Mouse (Mus musculus) liver, embryonic 11.5 days (tissue): ENCODE measurements around the gene Il1b. TPM values are rescaled to one million over a fixed set of nuclear protein-coding genes. Genes with fewer than 3 reads are reported as not detected.

Experiments used
- ATAC-seq: fragments of 200-750 bp; cut with Nextera tagmentation; replicated peaks from 2 replicates; pipeline ENCODE4 v1.8.0; 2017; ENCODE audit warnings: moderate number of reproducible peaks, mild to moderate bottlenecking, moderate TSS enrichment, moderate library complexity; ENCODE audit not compliant: low FRiP score
- DNase-seq: peaks from one replicate; pipeline ENCODE4 v3.0.0-alpha.2; 2017; ENCODE audit warnings: low spot score
- H3K27ac ChIP-seq: fragments of 300-500 bp; sonication (generic); 2 replicates; pipeline ENCODE4 v1.5.1; 2014; ENCODE audit warnings: mild to moderate bottlenecking, low read depth, low read length, control low read depth
- H3K27me3 ChIP-seq: fragments of 300-500 bp; sonication (generic); replicated peaks from 2 replicates; pipeline ENCODE4 v1.6.1; 2014; ENCODE audit warnings: low read length, mixed read lengths; ENCODE audit not compliant: control insufficient read depth, insufficient read depth
- H3K36me3 ChIP-seq: fragments of 300-500 bp; sonication (generic); 2 replicates; pipeline ENCODE4 v1.6.1; 2014; ENCODE audit warnings: mild to moderate bottlenecking, low read length, moderate library complexity, mixed read lengths; ENCODE audit not compliant: control insufficient read depth, insufficient read depth
- H3K4me1 ChIP-seq: fragments of 300-500 bp; sonication (generic); replicated peaks from 2 replicates; pipeline ENCODE4 v1.6.1; 2014; ENCODE audit warnings: low read length, mixed read lengths; ENCODE audit not compliant: control insufficient read depth, insufficient read depth
- H3K4me2 ChIP-seq: fragments of 300-500 bp; sonication (generic); 2 replicates; pipeline ENCODE4 v1.6.1; 2014; ENCODE audit warnings: mild to moderate bottlenecking, control low read depth, moderate library complexity
- H3K4me3 ChIP-seq: fragments of 300-500 bp; sonication (generic); 2 replicates; pipeline ENCODE4 v1.5.1; 2014; ENCODE audit warnings: low read depth, low read length, control low read depth
- H3K9ac ChIP-seq: fragments of 300-500 bp; sonication (generic); 2 replicates; pipeline ENCODE4 v1.6.1; 2014; ENCODE audit warnings: low read depth, low read length, control low read depth
- H3K9me3 ChIP-seq: fragments of 300-500 bp; sonication (generic); 2 replicates; pipeline ENCODE4 v1.6.1; 2016; ENCODE audit warnings: low read length, inconsistent platforms, mixed read lengths; ENCODE audit not compliant: control insufficient read depth
- WGBS: fragments of 180-500 bp; shearing (Covaris S2); extraction: QIAGEN DNeasy Blood & Tissue Kit; methylation state at CpG from one replicate; pipeline ENCODE4 v1.1.7; 2014; 5-methylcytosine and 5-hydroxymethylcytosine counted together
- polyA plus RNA-seq: library from polyadenylated mRNA; unstranded; fragments of >200 nt; fragmentation: Nextera tagmentation; extraction: Ambion mirVana; gene quantifications from 2 replicates; pipeline ENCODE4 v1.2.1, GENCODE M21; 2014

Il1b gene
- polyA plus RNA-seq, 1 experiment from 2014 or later: 0.25 TPM

DNA sequence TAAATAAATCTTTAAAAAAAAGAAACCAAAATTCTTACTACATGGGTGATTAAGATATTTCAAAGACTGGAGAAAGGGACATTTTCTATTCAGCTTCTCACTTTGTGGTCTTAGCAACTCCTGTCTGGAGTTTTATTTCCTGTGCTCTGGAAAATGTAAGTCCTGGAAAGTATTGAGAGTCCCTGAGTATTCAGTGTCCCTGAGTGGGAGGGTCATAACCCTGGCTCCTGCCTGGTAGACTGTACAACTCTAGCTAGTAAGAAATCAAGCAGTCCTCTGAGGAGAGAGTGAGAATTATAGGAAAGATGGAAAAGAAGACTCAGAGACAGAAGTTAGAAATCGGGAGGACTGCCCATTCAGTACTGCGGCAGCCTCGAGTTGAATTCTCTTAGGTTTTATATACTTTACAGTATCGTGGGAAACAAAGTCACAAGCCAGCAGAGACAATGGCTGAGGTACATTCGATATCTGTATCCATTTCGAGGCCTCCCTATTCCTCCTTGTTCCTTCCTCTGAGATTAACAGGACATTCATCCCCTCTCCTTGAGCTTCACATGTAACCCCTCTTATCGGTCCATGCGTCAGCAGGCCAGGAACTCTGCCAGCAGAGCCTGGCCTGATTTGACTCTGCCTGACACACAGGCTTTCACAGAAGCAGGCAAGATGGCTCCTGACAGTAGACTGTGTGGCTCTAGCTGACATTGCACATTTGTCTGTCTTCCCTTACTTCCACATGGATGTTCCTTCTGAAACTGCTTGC is 12.8 kb upstream of the Il1b start:
- no peak overlapping the region for H3K9ac ChIP-seq
- H3K9me3 ChIP-seq: no peaks in the 10 kb centered on the region
- no peak overlapping the region for H3K4me2 ChIP-seq
- no peak overlapping the region for H3K4me3 ChIP-seq
- H3K36me3 ChIP-seq: no peaks in the 10 kb centered on the region
- H3K4me1 ChIP-seq: no peaks in the 10 kb centered on the region
- DNase-seq (no peak), ATAC-seq (no peak)
- 79% methylated on average over 8 of the region's 8 CpGs for WGBS
- no peaks in the 10 kb centered on the region for H3K27me3 ChIP-seq
- no peak overlapping the region for H3K27ac ChIP-seq

DNA sequence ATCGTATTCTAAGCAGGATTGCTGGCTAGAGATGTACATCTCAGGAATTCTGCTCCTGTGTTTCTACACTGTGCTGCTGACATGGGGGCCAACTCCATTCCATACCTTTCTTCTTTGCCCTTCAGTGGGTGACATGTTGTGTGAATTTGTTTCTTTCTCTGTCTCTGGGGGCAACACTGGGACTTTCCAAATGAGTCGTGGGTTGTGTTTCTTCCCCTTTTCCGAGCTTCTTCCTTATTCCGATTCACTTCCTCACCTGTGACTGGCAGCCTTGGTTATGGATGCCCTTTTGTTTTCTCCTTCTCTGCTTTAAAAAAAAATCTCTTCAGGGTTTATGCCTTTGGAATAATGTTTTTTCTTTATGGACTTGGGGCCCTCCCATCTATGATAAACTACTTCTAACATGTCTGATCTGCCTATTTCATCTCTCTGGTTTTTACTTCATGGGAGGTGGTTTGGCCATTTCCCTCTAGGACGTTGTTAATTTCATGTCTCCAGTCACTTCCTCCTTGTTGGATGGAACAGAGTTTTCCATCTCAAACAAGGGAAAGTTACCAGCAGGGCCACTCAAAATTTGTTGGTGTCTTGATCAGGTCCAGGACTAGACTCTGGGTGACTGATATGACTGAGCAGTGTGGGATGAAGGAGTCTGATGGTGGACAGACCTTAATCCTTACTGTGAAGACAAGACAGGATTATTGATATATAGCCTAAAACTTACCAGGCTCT is 10.0 kb upstream of the Il1b start:
- 64% methylated on average over 5 of the region's 5 CpGs for WGBS
- no peak for ATAC-seq
- H3K27ac ChIP-seq: no peak overlapping the region

DNA sequence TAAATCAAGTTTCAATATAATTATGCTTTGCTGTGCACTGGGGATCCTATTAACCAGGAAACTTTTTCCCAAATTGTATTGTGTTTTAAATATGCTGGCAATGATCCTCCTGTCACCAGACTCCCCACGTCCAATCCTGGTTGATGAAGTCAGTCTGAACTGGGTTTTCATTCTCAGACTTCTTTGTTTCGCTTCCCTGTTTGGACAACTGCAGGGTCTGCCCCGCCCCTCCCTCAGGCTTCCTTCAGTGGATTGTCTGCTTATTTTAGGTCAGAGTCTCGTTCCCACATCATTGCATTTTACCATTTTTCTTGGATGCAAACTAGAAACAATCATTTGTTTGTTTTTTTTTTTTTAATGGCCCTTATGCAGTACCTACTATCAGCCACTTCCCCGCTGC is 9.3 kb upstream of the Il1b start:
- no peaks in the 10 kb centered on the region for H3K27me3 ChIP-seq
- H3K36me3 ChIP-seq: no peaks in the 10 kb centered on the region
- DNase-seq (no peak), ATAC-seq (no peak)
- 65% methylated on average over 5 of the region's 5 CpGs for WGBS
- no peak overlapping the region for H3K4me3 ChIP-seq
- H3K27ac ChIP-seq: no peak overlapping the region
- no peak overlapping the region for H3K9ac ChIP-seq
- no peaks in the 10 kb centered on the region for H3K9me3 ChIP-seq
- no peaks in the 10 kb centered on the region for H3K4me1 ChIP-seq
- no peak overlapping the region for H3K4me2 ChIP-seq

More for the DNA sequence above, 10.0 kb upstream of the Il1b start:
- no peak for DNase-seq
- Histone ChIP-seq H3K4me2 (no peak overlapping the region), H3K9me3 (no peaks in the 10 kb centered on the region), H3K4me1 (no peaks in the 10 kb centered on the region), H3K27me3 (no peaks in the 10 kb centered on the region), H3K4me3 (no peak overlapping the region), H3K36me3 (no peaks in the 10 kb centered on the region), H3K9ac (no peak overlapping the region)

DNA sequence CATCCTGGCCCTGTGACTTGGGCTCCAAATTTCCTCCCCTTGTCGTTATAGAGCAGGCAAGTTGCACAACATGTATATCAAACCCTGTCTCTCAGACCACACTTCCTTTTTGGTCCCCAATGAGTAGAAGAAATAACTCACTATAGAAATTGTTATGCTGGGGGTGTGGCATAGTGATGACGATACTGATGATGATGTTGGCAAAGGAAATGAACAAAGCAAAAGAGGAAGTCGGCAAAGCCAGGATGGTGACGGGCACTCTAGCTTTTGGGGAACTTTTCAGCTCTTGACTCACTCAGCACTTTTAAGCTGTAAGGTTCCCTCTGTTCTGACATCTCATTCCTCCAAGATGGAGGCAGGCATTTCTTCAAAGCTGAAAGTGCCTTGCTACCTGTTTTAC is 2.4 kb upstream of the Il1b start:
- Histone ChIP-seq H3K4me1 (0 out of 2 replicates have a peak, but pooled peaks cover 2% of the 10 kb centered on the region), H3K9ac (no peak overlapping the region), H3K27me3 (no peaks in the 10 kb centered on the region), H3K9me3 (no peaks in the 10 kb centered on the region), H3K36me3 (no peaks in the 10 kb centered on the region), H3K4me2 (no peak overlapping the region), H3K4me3 (no peak overlapping the region), H3K27ac (no peak overlapping the region)
- WGBS: 45% methylated on average over 4 of the region's 4 CpGs
- DNase-seq: no peak
- no peak for ATAC-seq

- H3K4me2 ChIP-seq: peak overlapping the region; percentile 27; the same call in 1 of the 2 replicates
- peak; percentile 74 for ATAC-seq
Measured at GRCm38 (mm10) chr2:129369615-129370014, 1.3 kb downstream of the Il1b start.

GRCm38 (mm10) chr2:129368795-129369194 is 2.1 kb downstream of the Il1b start:
- no peak overlapping the region for H3K4me3 ChIP-seq
- H3K27ac ChIP-seq: no peak overlapping the region
- ATAC-seq (no peak), DNase-seq (peak; percentile 15)
- no peak overlapping the region for H3K4me2 ChIP-seq
- H3K4me1 ChIP-seq: 0 out of 2 replicates have a peak, but pooled peaks cover 2% of the 10 kb centered on the region
- H3K9me3 ChIP-seq: no peaks in the 10 kb centered on the region
- WGBS: 90% methylated on average over 5 of the region's 5 CpGs
- no peaks in the 10 kb centered on the region for H3K27me3 ChIP-seq
- no peak overlapping the region for H3K9ac ChIP-seq
- no peaks in the 10 kb centered on the region for H3K36me3 ChIP-seq

More at GRCm38 (mm10) chr2:129369615-129370014, 1.3 kb downstream of the Il1b start:
- H3K27me3 ChIP-seq: no peaks in the 10 kb centered on the region
- 47% methylated on average over 3 of the region's 3 CpGs for WGBS
- no peak overlapping the region for H3K4me3 ChIP-seq
- H3K9me3 ChIP-seq: no peaks in the 10 kb centered on the region
- no peak overlapping the region for H3K27ac ChIP-seq
- H3K36me3 ChIP-seq: no peaks in the 10 kb centered on the region
- H3K9ac ChIP-seq: no peak overlapping the region
- DNase-seq: no peak
- H3K4me1 ChIP-seq: 0 out of 2 replicates have a peak, but pooled peaks cover 2% of the 10 kb centered on the region

- no peak overlapping the region for H3K4me3 ChIP-seq
- H3K27me3 ChIP-seq: no peaks in the 10 kb centered on the region
- no peaks in the 10 kb centered on the region for H3K9me3 ChIP-seq
- no peak overlapping the region for H3K4me2 ChIP-seq
- no peak overlapping the region for H3K27ac ChIP-seq
- no peaks in the 10 kb centered on the region for H3K36me3 ChIP-seq
- ATAC-seq (peak; percentile 46; the same call in 1 of the 2 replicates), DNase-seq (no peak)
- no peak overlapping the region for H3K9ac ChIP-seq
- 0 out of 2 replicates have a peak, but pooled peaks cover 2% of the 10 kb centered on the region for H3K4me1 ChIP-seq
- WGBS: 43% methylated on average over 2 of the region's 2 CpGs
Measured at GRCm38 (mm10) chr2:129368106-129368505, 2.8 kb downstream of the Il1b start.

- H3K27me3 ChIP-seq: no peaks in the 10 kb centered on the region
- H3K4me1 ChIP-seq: 0 out of 2 replicates have a peak, but pooled peaks cover 2% of the 10 kb centered on the region
- H3K4me2 ChIP-seq: no peak overlapping the region
- no peak overlapping the region for H3K4me3 ChIP-seq
- H3K27ac ChIP-seq: no peak overlapping the region
- H3K36me3 ChIP-seq: no peaks in the 10 kb centered on the region
- 75% methylated on average over 5 of the region's 5 CpGs for WGBS
- ATAC-seq (no peak), DNase-seq (no peak)
- no peaks in the 10 kb centered on the region for H3K9me3 ChIP-seq
- H3K9ac ChIP-seq: no peak overlapping the region
Measured at GRCm38 (mm10) chr2:129367246-129367645, 3.7 kb downstream of the Il1b start.
